Mouse (Mus musculus) kidney, postnatal 36 days (tissue): Measurements from ENCODE around the gene Gm37240.
"Not testable (repeated sequence)": the region's sequence is repeated elsewhere in the genome, so short reads cannot be mapped to it uniquely, and the experiment has no call there.

Experiments used
- DNase-seq, 2 experiments: peaks; one replicate each; pipeline ENCODE4 v3.0.0; 2021 to 2022; ENCODE audit warnings: mixed read lengths in 2 of 2

Gene Gm37240

GRCm38 (mm10) chr3:84615050-84615855 is 1272.1 kb downstream of the Gm37240 start:
- peak; percentile 17 to 49 for DNase-seq

DNA sequence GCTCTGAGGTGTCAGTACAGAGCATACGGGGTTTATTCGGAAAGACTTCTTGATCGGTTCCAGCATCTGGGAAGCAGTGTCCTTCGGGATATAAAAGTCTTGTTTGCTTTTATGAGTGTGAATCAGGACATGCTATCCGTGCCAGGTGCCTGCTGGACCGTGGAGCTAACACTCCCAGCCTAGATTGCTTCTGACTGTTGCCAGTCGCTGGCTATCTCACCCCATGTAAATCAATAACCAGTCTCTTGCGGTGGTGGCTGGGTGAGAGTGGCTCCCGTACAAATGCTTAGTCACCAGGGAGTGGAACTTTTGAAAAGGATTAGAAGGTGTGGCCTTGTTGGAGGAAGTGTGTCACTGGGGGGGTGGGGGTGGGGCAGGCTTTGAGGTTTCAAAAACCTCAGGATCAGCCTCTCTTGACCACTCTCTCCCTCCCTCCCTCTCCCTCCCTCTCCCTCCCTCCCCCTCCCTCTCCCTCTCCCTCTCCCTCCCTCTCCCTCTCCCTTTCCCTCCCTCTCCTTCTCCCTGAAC is 1277.1 kb downstream of the Gm37240 start:
- peak; percentile 83 to 88 for DNase-seq

DNA sequence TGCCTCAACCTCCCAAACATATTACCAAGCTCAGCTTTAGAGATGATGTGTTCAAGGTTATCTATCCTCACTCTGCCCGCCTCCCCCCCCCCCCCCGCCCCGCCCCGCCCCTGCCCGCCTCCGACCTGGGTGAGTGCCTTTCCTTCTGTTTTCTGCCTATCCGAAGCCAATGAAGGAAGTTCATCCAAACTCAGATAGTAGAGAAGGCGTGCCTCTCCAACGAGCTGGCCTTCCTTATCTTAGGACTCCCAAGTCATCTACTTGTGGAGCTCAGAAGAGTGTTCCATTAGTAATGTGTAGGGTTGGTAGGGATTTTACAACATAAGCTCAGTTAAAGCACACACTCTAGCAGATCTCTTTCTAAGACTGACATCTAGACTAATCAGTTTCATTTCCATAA is 1284.1 kb downstream of the Gm37240 start:
- DNase-seq: no peak

GRCm38 (mm10) chr3:84602759-84603158 is 1284.6 kb downstream of the Gm37240 start:
- no peak for DNase-seq

- DNase-seq: peak in 1 of 2 experiments; percentile 11
Measured at GRCm38 (mm10) chr3:84601870-84602495, 1285.3 kb downstream of the Gm37240 start.

DNA sequence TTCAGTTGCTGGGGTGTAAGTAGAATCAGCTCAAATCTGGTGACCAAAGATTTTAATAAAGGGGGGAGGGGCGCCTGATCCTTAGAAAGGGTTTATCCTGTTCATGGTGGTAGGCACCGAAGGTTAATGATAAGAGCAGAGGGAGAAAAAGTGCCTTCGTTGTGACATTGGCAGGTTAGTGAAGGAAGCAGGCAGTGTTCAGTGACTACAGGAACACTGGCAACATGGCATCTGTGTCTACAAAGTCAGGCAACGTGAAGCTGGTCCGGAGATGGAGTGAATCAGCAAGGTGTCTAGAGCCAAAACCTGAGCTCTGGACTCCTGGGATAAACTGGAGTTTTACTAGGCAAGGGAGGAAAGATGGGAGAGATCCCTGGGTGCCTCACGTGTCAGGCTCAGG is 1288.6 kb downstream of the Gm37240 start:
- no peak for DNase-seq

GRCm38 (mm10) chr3:84597996-84598734 is 1289.2 kb downstream of the Gm37240 start:
- no peak for DNase-seq

DNA sequence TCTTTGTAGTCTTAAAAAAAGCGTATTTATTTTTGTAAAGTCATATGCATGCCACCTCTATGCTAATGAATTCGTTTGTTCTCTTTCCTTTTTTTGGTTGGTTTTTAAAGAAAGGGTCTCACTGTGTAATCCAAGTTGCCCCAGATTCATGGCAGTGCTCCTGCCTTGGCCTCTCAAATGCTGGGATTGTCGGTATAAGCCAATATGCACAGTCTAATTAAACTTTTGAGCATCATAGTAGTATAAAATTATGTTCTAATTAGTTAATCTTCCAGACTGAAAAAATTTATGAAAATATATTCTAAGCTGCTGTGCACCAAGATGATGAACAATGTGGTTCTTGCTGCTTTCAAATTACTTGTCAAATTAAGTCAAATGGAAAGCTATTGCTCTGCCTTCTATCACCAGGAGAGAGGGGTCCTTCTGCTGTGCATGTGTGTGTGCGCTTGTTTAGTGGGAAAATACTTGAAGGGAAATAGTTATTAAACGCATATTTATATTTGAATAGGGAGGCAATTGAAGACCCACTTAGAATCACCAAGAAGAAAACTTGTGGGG is 1291.6 kb downstream of the Gm37240 start:
- DNase-seq: no peak

GRCm38 (mm10) chr3:84594894-84595676 is 1292.2 kb downstream of the Gm37240 start:
- peak in 1 of 2 experiments; percentile 20 for DNase-seq

- no peak for DNase-seq
Measured at GRCm38 (mm10) chr3:84593274-84593673, 1294.0 kb downstream of the Gm37240 start, which contains the start of gene Tigd4. TSS of gene Tigd4 (plus strand) at chr3:84593574.

- no peak for DNase-seq
Measured at GRCm38 (mm10) chr3:84586736-84587135, 1300.6 kb downstream of the Gm37240 start.

DNA sequence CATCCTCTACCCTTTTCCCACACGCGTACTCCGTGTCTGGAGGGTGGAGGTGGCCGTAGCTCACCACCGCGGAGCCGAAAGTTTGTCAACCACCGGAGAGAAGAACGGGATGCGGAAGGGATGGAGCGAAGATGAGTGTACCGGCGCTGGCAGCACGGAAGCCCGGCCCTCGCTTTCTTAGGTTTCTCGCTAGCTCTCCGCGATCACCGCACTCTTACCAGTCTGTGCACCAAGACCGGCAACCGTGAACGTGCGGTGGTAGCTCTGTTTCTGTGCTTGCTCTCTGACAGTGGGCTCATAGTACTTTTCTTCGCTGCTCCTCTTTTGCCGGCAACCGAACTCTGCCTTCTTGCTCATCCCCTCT is 1304.4 kb downstream of the Gm37240 start:
- DNase-seq: no peak

DNA sequence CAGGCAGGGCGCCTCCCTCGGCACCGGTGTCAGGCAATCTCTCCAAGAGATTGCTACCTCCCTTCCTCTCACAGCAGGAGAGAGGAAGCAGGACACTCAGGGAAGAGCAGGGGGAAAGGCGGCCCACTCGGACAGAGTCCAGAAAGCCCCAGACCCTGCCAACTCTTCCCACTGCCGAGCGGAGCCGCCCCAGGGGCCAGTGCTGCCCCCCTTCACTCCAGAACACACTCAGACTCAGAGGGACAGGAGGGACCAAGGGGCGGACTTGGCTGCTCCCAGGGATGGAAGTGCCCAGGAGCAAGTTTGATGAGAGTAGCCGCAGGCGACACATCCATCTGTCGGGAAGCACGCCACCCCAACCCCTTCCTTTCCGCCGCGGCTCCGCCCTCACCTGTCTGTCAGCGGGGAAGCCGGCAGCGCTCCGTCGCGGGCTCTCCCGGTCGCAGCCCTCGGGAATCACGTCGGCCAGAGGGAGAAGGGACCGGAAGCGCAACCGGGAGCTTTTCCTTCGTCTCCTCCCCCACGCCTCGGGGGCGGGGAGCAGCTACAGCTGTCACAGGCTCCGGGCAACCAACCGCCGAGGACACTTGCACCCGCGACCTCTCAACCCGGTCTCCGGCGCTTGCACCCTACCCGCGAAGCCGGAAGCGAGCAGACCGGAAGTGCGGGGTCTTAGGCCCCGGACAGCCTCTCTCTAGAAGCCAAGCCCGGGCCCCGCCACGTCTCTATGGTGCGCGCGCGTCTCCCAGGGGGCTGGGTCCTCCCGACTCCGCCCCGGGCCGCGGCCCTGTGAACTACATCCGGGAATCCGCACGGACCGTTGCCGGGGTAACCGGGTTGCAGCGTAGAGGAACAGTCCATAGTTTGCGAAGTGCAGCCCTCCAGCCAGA is 1305.0 kb downstream of the Gm37240 start, which contains the start of gene Arfip1:
Gene Arfip1 (minus strand): TSS at position 603 of the 890 bp plus-strand sequence.
- peak; percentile 98 to 99 for DNase-seq

- no peak for DNase-seq
Measured at GRCm38 (mm10) chr3:84581696-84582022, 1305.7 kb downstream of the Gm37240 start.

GRCm38 (mm10) chr3:84580716-84581115 is 1306.6 kb downstream of the Gm37240 start:
- no peak for DNase-seq

DNA sequence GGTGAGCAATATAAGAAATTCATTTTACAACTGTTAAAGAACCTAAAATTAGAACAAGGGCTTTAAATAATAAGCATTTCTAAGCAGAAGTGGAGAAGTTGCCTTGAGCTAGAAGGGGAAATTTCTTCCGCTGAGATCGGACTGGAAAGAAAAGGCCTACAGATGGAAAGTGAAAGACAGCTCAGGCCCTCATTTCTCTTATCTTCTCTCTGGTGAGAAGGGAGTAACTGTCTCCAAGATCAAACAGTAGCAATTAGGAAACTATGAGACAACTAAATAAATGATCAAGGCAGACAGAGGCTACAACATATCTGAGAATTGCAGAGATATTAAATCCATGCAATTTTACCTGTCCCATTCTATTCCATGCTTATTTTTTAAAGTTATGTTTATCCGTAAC is 1316.8 kb downstream of the Gm37240 start:
- DNase-seq: no peak

- no peak for DNase-seq
Measured at GRCm38 (mm10) chr3:84569587-84569986, 1317.7 kb downstream of the Gm37240 start.

DNA sequence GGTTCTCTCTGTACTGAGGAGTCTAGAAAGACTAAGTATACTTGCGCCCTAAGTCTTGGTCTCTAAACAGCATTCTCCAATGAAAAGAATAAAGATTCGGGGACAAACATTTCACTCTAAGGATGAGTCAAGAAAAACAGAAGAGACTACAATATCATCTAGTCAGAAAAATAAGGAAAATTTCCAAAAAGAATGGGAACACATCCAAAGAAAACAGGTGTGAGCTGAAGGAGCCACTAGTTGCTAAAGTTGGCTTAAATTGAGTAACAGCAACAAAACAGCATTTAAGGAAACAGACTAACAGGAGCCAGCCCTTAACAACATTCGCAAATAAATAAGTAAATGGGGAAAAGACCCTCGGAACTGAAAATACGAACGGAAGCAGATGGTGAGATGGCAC is 1318.8 kb downstream of the Gm37240 start:
- no peak for DNase-seq

- no peak for DNase-seq
Measured at GRCm38 (mm10) chr3:84563415-84563814, 1323.9 kb downstream of the Gm37240 start.

- DNase-seq: not testable (repeated sequence)
Measured at GRCm38 (mm10) chr3:84562911-84563310, 1324.4 kb downstream of the Gm37240 start.

DNA sequence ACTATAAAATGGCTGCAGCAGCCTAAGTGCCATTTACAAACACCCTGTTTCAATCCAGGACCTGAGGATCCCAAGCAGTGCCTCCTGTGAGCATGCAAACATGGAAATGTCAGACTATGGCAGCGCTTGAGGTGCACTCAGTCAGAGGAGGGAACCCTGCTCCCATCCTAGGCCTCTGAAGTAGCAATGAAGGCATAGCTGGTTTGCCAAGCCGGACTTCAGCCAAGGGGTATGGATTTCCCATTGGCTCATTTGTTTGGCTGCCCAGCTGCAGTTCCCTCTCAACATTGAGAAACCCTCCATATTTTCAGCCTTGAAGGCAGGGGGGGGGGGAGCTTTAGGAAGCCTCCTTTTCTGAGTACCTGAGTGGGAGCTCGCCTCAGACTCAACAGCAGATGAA is 1329.0 kb downstream of the Gm37240 start:
- DNase-seq: no peak
